Mouse (Mus musculus) hindbrain, embryonic 14.5 days (tissue): ENCODE data around the gene Arhgef6. TPM values are rescaled to one million over a fixed set of nuclear protein-coding genes. Genes with fewer than 3 reads are reported as not detected.

Source experiments
- ATAC-seq: fragments of 200-750 bp; cut with Nextera tagmentation; 2 replicates; pipeline ENCODE4 v1.8.0; 2017; ENCODE audit warnings: moderate number of reproducible peaks, mild to moderate bottlenecking, moderate TSS enrichment, moderate library complexity; ENCODE audit not compliant: low FRiP score
- DNase-seq: peaks from one replicate; pipeline ENCODE4 v3.0.0-alpha.2; 2015; ENCODE audit warnings: low spot score
- H3K27ac ChIP-seq: fragments of 300-500 bp; sonication (generic); 2 replicates; pipeline ENCODE4 v1.5.1; 2014; ENCODE audit warnings: mild to moderate bottlenecking, moderate library complexity
- H3K27me3 ChIP-seq: fragments of 300-500 bp; sonication (generic); 2 replicates; pipeline ENCODE4 v1.6.1; 2014; ENCODE audit warnings: mild to moderate bottlenecking, low read length, mixed read lengths; ENCODE audit not compliant: control insufficient read depth, insufficient read depth
- H3K36me3 ChIP-seq: fragments of 300-500 bp; sonication (generic); replicated peaks from 2 replicates; pipeline ENCODE4 v1.6.1; 2014; ENCODE audit not compliant: control insufficient read depth, insufficient read depth
- H3K4me1 ChIP-seq: fragments of 300-500 bp; sonication (generic); replicated peaks from 2 replicates; pipeline ENCODE4 v1.6.1; 2014; ENCODE audit warnings: antibody characterized with exemption, low read length, mixed read lengths; ENCODE audit not compliant: control insufficient read depth, insufficient read depth
- H3K4me2 ChIP-seq: fragments of 300-500 bp; sonication (generic); replicated peaks from 2 replicates; pipeline ENCODE4 v1.6.1; 2014; ENCODE audit warnings: mild to moderate bottlenecking, moderate library complexity
- H3K4me3 ChIP-seq: fragments of 300-500 bp; sonication (generic); replicated peaks from 2 replicates; pipeline ENCODE4 v1.5.1; 2014; ENCODE audit warnings: mild to moderate bottlenecking, low read length
- H3K9ac ChIP-seq: fragments of 300-500 bp; sonication (generic); 2 replicates; pipeline ENCODE4 v1.6.1; 2014
- H3K9me3 ChIP-seq: fragments of 300-500 bp; sonication (generic); 2 replicates; pipeline ENCODE4 v1.6.1; 2016; ENCODE audit warnings: low read length; ENCODE audit not compliant: control insufficient read depth
- WGBS: fragments of 180-500 bp; shearing (Covaris S2); extraction: QIAGEN DNeasy Blood & Tissue Kit; methylation state at CpG from one replicate; pipeline ENCODE4 v1.1.7; 2014; 5-methylcytosine and 5-hydroxymethylcytosine counted together
- polyA plus RNA-seq: library from polyadenylated mRNA; unstranded; fragments of >200 nt; fragmentation: Nextera tagmentation; extraction: Ambion mirVana; gene quantifications from 2 replicates; pipeline ENCODE4 v1.2.1, GENCODE M21; 2014

Gene Arhgef6
- polyA plus RNA-seq = 8.8 and 9.2 TPM in 2 replicates

GRCm38 (mm10) chrX:57338371-57339211 lies at the start of gene Arhgef6:
Gene Arhgef6 (minus strand): TSS chrX:57338729.
- H3K9me3 ChIP-seq = no peaks in the 10 kb centered on the region
- no peak within 1 kb of the TSS for H3K4me2 ChIP-seq
- 67% methylated on average over 18 of the region's 18 CpGs for WGBS
- DNase-seq (no peak), ATAC-seq (no peak)
- no peaks in the 10 kb centered on the region for H3K36me3 ChIP-seq
- H3K27ac ChIP-seq = no peak within 1 kb of the TSS
- H3K4me3 ChIP-seq = no peak within 1 kb of the TSS
- H3K27me3 ChIP-seq = no peaks in the 10 kb centered on the region
- no peak within 1 kb of the TSS for H3K9ac ChIP-seq
- no peaks in the 10 kb centered on the region for H3K4me1 ChIP-seq

- Histone ChIP-seq H3K9ac (no peak overlapping the region), H3K9me3 (no peaks in the 10 kb centered on the region), H3K4me2 (no peak overlapping the region), H3K36me3 (peaks cover 89% of the 10 kb centered on the region), H3K27ac (no peak overlapping the region), H3K4me3 (no peak overlapping the region), H3K4me1 (no peaks in the 10 kb centered on the region), H3K27me3 (no peaks in the 10 kb centered on the region)
- no peak; the same call in 1 of the 2 replicates for ATAC-seq
- DNase-seq = no peak
- 57% methylated on average over 5 of the region's 5 CpGs for WGBS
Observed at GRCm38 (mm10) chrX:57380915-57381314, 42.4 kb upstream of the Arhgef6 start.

- Histone ChIP-seq H3K27me3 (no peaks in the 10 kb centered on the region), H3K27ac (no peak overlapping the region), H3K4me2 (no peak overlapping the region), H3K4me1 (no peaks in the 10 kb centered on the region), H3K36me3 (peaks cover 66% of the 10 kb centered on the region), H3K9ac (no peak overlapping the region), H3K4me3 (no peak overlapping the region), H3K9me3 (no peaks in the 10 kb centered on the region)
- 63% methylated on average over 3 of the region's 3 CpGs for WGBS
- no peak for DNase-seq
- no peak for ATAC-seq
Observed at GRCm38 (mm10) chrX:57378579-57378978, 40.0 kb upstream of the Arhgef6 start.

GRCm38 (mm10) chrX:57377096-57377495 lies 38.6 kb upstream of the Arhgef6 start:
- WGBS = 82% methylated on average over 3 of the region's 3 CpGs
- H3K36me3 ChIP-seq = peaks cover 56% of the 10 kb centered on the region
- H3K4me1 ChIP-seq = no peaks in the 10 kb centered on the region
- no peaks in the 10 kb centered on the region for H3K27me3 ChIP-seq
- H3K4me2 ChIP-seq = no peak overlapping the region
- no peak overlapping the region for H3K4me3 ChIP-seq
- H3K27ac ChIP-seq = no peak overlapping the region
- DNase-seq = no peak
- no peak for ATAC-seq
- no peaks in the 10 kb centered on the region for H3K9me3 ChIP-seq
- H3K9ac ChIP-seq = no peak overlapping the region

GRCm38 (mm10) chrX:57374029-57374428 lies 35.5 kb upstream of the Arhgef6 start:
- no peak overlapping the region for H3K4me3 ChIP-seq
- H3K9ac ChIP-seq = no peak overlapping the region
- no peaks in the 10 kb centered on the region for H3K9me3 ChIP-seq
- H3K27ac ChIP-seq = no peak overlapping the region
- H3K4me2 ChIP-seq = no peak overlapping the region
- no peaks in the 10 kb centered on the region for H3K27me3 ChIP-seq
- no peak for ATAC-seq
- DNase-seq = no peak
- 78% methylated on average over 2 of the region's 2 CpGs for WGBS
- H3K36me3 ChIP-seq = peaks cover 26% of the 10 kb centered on the region; the same call in 1 of the 2 replicates
- H3K4me1 ChIP-seq = no peaks in the 10 kb centered on the region

- Histone ChIP-seq H3K9ac (no peak overlapping the region), H3K9me3 (no peaks in the 10 kb centered on the region), H3K4me1 (no peaks in the 10 kb centered on the region), H3K4me2 (no peak overlapping the region), H3K27me3 (no peaks in the 10 kb centered on the region), H3K36me3 (peaks cover 21% of the 10 kb centered on the region; the same call in 1 of the 2 replicates), H3K27ac (no peak overlapping the region), H3K4me3 (no peak overlapping the region)
- ATAC-seq (no peak), DNase-seq (no peak)
- 94% methylated on average over 2 of the region's 2 CpGs for WGBS
Observed at GRCm38 (mm10) chrX:57373543-57373942, 35.0 kb upstream of the Arhgef6 start.

- no peak overlapping the region for H3K9ac ChIP-seq
- no peak for DNase-seq
- no peak overlapping the region for H3K4me3 ChIP-seq
- H3K36me3 ChIP-seq = peaks cover 17% of the 10 kb centered on the region; the same call in 1 of the 2 replicates
- no peaks in the 10 kb centered on the region for H3K9me3 ChIP-seq
- H3K4me2 ChIP-seq = no peak overlapping the region
- WGBS = 76% methylated on average over 4 of the region's 4 CpGs
- no peaks in the 10 kb centered on the region for H3K27me3 ChIP-seq
- H3K4me1 ChIP-seq = no peaks in the 10 kb centered on the region
- no peak for ATAC-seq
- no peak overlapping the region for H3K27ac ChIP-seq
Observed at GRCm38 (mm10) chrX:57372965-57373364, 34.4 kb upstream of the Arhgef6 start.

GRCm38 (mm10) chrX:57364891-57365569 lies 26.5 kb upstream of the Arhgef6 start:
- WGBS = 58% methylated on average over 2 of the region's 2 CpGs
- Histone ChIP-seq H3K4me3 (no peak overlapping the region), H3K9ac (no peak overlapping the region), H3K4me1 (no peaks in the 10 kb centered on the region), H3K27me3 (no peaks in the 10 kb centered on the region), H3K36me3 (no peaks in the 10 kb centered on the region), H3K9me3 (no peaks in the 10 kb centered on the region), H3K4me2 (no peak overlapping the region), H3K27ac (no peak overlapping the region)
- DNase-seq (no peak), ATAC-seq (no peak)

- Histone ChIP-seq H3K4me1 (no peaks in the 10 kb centered on the region), H3K9me3 (no peaks in the 10 kb centered on the region), H3K4me2 (no peak overlapping the region), H3K27ac (no peak overlapping the region), H3K4me3 (no peak overlapping the region), H3K36me3 (no peaks in the 10 kb centered on the region), H3K27me3 (no peaks in the 10 kb centered on the region), H3K9ac (no peak overlapping the region)
- WGBS = 59% methylated on average over 1 of the region's 1 CpGs
- no peak for DNase-seq
- ATAC-seq = no peak
Observed at GRCm38 (mm10) chrX:57359316-57359715, 20.8 kb upstream of the Arhgef6 start.
